Mouse (Mus musculus): ENCODE data around the gene Fbxo6.
"Not testable (repeated sequence)": the region's sequence is repeated elsewhere in the genome, so short reads cannot be mapped to it uniquely, and the experiment has no call there.

Fbxo6 gene

DNA sequence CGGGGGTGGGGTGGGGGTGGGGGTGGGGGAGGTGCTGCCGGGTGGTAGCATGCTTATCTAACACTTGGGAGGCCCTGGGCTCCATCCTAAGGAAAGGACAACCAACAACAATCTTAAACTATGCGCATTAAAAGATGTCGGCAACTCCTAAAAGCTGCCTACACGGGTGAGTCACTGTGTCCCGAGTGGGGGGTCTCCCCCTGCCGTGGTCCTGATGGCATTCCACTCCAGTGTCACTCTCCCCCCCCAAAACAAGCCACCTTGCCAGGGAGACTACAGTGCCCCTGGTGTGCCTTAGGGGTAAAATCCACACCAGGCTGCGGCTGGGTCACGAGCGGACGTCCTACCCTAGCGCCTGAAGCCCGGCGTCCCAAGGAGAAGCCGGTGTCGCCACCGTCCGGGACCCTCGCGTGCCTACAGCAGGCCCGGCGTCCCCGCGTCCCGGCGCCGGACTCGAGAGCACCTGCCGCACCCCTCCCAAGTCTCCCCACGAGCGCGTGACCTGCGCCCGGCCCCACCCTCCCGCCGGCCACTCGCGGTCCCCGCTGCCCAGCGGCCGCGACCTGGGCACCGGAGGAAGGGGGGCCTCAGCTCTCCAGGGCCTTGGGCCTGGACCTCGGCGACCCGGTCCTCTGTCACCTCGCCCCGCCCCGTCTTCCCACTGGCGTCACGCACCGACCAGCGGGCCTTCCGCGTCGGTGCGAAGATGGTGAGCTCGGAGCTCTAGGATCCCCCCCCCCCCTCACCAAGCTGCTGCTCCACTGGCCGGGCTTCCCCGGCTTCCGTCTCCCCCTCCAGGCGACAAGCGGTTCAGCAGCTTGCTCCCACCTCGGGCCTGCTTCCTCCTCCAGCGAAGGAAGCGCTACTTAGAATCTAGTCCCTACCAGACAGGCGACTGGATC, at the start of gene Fbxo6:
Fbxo6 (minus strand) TSS at position 874 of the 902 bp plus-strand sequence.
- no peak for DNase-seq (ENCODE audit: low read depth, low spot score)

DNA sequence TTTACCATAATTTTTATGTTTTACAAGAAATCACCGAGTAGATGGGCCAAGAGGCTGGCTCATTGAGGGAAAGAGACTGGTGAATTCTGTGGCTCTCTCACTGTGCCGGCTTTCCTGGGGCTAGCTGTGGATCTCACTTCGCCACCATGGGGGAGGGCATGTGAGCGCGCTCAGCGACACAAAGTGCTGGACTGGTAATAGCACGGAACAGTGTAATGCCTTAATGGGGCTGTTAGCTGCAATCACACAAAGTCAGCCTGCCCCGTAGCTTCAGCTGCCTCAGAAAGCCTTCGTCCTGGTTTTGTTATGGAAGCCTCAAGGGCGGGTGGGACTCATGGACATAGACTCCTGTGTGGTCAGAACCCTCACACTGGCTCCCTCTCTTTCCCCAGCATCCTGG, 46.8 kb upstream of the Fbxo6 start:
- no peak for DNase-seq (ENCODE audit: low read depth, low spot score)

DNA sequence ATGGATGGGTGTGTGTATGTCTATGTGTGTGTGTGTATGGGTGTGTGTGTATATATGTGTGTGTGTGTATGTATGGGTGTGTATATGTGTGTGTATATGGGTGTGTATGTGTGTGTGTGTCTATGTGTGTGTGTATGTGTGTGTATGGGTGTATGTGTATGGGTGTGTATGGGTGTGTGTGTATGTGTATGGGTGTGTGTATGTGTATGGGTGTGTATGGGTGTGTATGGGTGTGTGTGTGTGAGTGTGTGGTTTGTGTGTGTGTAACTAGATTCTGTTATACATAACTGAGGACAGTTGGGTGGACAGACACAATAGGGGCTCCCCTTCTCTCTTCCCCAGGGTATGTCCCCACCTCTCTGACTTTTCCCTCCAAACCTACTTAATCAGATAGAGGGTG, 42.5 kb upstream of the Fbxo6 start:
- DNase-seq (ENCODE audit: low read depth, low spot score) = no peak

DNA sequence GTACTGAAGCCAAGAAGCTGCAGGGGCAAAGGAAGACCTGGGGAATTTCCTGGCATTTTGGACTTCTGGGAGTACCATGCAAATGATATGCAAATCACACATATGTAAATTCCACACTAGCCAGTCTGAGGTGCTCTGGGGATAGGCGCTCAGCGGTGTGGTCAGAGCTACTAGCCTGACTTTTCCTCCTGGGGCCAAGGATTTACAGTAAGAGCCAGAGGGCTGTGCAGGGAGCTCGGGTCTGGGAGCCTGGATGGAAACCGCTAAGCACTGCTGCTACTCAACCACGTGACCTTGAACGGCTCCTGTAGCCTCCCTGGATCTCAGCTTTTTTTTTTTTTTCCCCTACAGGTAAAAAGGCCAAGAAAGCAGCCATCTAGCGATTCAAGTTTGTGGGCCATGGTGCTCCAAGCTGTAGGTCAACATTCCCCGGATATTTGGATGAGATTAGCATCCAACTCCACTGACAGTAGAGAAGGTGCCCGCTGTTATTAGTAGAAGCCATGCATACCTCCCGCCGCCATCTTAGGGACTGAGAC, 40.8 kb upstream of the Fbxo6 start:
- DNase-seq (ENCODE audit: low read depth, low spot score) = peak; percentile 50

DNA sequence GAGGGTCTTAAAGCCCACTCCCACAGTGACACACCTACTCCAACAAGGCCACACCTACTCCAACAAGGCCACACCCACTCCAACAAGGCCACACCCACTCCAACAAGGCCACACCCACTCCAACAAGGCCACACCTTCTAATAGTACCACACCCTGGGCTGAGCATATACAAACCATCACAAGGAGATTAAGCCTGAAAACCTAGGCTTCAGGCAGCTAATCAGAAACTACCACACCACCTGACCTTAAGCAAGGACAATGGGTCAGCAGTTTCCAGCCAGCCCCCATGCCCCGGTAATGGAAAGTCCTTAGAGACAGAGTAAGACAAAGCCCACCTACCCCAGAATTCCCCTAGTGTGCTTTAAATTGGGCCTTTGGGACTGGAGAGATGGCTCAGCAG, 36.8 kb upstream of the Fbxo6 start:
- not testable (repeated sequence) for DNase-seq (ENCODE audit: low read depth, low spot score)

DNA sequence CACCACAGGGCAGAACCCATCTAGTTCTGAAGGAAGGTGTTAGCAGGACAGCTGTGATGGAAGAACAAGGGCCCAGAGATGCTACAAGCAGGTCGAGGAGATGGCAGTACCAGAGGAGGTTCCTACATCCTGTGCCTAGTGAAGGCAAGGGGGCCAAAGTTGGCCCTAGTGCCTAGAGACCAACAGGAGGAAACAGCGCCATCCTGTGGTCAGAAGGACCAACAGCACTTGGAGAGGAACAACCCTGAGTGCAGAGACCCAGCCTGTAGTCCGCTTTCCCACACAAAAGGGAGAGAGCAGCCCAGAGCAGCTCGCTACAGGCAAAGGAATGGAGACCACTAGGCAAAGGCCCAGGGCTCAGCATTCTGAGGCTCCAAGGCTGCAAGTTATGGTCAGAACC, 33.9 kb upstream of the Fbxo6 start:
- no peak for DNase-seq (ENCODE audit: low read depth, low spot score)

DNA sequence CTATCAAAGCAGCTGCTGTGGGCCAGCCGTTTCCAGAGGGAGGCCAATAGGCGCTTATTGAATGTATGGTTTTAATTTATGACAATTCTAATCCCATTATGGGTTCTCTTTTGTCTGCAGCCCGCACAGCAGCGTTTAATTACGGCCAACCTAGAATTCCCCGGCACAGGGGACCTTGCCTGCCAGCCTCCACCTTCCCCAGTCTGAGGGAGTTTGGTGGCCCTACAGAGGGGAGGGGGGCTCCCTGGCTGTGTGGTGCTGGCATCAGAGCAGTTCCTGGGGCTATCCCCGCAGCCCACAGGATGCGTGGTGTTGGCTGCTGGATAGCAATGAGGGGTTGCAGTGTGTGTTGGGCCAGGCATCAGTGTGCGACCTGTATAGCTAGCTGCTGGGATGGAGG, 32.6 kb upstream of the Fbxo6 start:
- DNase-seq (ENCODE audit: low read depth, low spot score) = no peak

DNA sequence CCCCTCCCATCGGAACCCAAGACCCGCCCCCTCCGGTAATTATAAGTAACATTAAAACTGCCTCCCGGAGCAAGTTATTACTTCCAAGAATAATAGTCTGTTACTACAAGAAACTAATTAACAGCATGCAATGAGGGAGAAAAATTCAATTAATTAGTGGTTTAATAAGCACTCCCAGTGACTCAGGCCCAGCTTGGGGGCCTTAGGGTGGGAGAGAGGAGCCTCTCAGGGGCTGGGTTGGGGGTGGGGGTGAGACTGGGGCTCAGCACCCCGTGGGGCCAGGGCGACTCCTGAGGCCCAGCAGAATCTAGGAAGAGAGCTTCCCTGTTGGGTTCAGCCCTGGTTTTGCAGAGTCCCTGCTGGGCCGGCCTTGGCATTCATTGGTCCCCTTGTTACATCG, 30.4 kb upstream of the Fbxo6 start:
- DNase-seq (ENCODE audit: low read depth, low spot score) = no peak

DNA sequence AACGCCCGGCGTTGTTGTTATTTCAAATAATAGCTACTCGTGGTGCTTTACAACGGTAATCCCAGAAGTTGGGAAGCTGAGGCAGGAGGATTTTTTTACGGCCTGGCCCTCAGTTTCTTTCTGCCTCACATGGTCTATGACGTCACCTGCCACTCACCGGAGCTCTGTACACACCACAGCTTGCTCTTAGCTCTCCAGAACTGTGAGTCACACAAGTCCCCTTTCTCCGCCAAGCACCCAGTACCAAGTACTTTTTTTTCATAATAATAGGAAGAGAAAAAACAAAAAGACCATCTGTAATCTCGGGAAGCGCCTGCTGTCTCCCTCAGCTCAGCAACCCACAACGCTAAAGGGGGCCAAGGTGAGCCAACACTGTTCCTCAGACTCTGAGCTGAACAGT, 29.5 kb upstream of the Fbxo6 start:
- no peak for DNase-seq (ENCODE audit: low read depth, low spot score)

DNA sequence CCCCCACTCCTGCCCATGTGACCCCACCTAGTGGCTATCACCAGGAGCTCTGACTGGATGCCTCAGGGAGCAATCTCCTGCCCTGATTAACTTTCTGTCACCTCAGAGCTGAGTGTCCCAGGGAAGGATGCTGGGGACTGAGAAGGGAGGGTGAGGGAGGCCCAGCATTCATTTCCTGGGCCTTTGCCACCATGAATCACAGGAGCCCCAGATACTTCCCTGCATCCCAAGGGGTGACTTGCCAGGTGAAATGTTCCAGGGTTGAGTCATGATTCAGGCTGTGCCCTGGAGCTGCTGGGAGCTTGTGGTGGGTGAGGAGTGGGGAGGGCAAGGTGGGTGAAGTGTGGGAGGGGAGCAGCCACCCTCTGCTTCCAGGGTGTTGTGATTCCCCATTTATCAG, 25.8 kb upstream of the Fbxo6 start:
- DNase-seq (ENCODE audit: low read depth, low spot score) = no peak

DNA sequence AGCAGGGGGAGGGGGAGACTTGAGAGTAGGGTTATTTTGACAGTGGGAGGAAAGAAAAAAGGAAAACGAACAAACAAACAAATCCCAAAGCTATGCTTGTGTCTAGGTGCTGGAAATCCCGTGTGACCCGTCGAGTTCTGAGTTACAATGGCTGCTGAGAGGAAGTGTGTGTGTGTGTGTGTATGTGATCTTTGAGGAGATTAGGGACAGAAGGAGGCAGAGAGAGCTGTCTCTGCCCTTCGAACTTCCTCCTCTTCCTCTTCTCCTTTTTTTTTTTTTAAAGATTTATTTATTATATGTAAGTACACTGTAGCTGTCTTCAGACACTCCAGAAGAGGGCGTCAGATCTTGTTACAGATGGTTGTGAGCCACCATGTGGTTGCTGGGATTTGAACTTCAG, 24.7 kb upstream of the Fbxo6 start:
- not testable (repeated sequence) for DNase-seq (ENCODE audit: low read depth, low spot score)

DNA sequence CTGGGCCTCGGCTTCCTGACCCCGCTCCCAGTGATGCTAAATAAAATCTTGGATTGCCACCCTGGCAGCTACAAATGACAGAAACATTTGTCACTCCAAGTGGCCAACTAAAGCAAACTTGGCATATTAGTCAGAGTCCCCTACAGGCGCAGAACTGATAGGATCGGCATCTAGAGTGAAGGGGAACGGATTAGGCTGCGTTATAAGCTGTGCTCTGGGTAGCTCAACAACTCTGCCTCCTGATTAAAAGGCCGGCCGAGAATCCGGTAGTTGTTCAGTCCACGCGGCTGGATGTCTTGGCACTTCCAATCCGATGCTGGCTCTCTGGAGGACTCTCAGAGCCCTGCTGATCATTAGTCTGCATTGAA, 22.5 kb upstream of the Fbxo6 start:
- no peak for DNase-seq (ENCODE audit: low read depth, low spot score)

DNA sequence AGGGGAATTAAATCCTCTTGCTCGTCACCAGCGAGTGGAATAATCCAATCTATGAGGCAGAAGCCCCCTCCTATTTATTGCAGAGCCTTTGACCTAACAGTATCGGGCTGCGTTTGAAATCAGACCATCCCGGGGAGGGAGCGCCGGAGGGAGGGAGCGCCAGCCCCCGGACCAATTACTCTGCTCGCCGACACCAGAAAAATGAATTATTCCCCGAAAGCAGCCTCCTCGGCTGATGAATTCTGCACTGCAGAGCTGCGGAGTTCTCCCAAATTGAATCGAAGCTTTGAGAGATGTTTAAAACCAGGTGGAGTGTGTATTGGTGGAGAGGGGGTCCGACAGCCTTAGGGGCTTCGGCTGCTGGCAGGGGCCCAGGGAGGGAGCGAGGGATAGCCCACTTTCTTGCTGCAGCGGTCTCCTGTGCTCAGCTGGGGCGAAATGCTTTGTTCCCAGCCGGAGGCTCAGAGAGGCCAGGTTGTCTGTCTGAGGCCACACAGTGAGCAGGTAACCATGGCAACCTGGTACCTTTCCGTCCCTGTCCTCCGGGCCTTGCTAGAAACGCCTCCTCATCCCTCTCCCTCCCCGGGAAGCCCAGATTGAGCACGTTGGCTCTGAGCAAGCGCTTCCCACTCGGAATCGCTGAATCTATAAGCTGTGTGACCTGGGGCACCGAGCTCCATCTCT, 22.0 kb upstream of the Fbxo6 start:
- DNase-seq (ENCODE audit: low read depth, low spot score) = no peak

DNA sequence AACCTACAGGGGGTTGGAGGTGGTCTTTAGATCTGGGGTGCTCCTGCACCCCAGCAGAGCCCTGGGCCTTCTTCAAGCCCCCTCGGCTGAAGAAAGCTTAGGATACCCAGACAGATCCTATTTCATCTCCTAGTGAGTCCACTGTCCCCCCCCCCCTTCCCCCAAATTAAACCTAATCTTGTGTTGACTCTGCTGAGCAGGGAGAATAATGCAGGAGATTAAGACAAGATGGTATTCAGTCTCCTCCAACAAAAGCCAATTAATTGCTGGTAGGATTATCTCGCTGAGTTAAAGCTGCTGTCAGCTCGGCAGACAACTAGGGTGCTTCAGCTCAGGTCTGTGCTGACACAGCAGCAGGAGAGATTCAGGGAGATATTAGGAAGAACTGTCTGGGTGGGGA, 19.3 kb upstream of the Fbxo6 start:
- DNase-seq (ENCODE audit: low read depth, low spot score) = no peak

DNA sequence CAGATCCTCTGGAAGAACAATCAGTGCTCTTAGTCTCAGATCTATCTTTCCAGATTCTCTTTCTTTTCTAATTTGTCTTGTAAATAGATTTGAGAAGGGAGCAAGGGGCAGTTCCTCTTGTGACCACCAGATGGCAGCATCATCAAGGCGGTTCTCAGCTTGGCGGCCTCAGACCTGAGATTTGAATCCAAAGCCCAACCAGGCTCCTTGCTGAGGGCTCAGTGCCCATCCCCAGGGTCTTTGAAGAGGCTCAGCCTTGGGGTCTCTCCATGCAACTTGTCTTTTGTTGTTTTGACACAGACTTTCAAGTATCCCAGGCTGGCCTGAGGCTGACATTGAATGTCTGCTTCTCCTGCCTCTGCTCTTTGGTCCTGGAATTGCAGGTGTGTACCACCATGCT, 18.9 kb upstream of the Fbxo6 start:
- DNase-seq (ENCODE audit: low read depth, low spot score) = no peak

DNA sequence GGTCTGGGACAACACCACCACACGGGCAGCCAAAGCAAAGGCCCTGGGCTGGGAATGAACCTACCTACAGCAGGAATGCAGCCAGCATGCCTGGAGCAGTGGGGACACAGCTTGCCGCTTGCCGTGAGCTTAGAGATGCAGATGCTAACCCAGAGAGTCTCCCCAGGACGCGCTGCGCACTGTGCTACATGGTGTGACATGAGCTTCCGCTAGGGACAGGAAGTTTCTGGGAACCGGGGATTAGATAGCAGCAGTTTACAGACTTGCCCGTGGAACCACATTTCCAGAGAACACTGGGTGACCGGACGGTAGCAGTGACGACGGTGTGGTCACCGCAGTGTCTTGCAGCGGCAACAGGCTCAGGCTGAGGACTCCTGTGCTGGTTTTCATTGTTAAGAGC, 17.6 kb upstream of the Fbxo6 start:
- no peak for DNase-seq (ENCODE audit: low read depth, low spot score)

DNA sequence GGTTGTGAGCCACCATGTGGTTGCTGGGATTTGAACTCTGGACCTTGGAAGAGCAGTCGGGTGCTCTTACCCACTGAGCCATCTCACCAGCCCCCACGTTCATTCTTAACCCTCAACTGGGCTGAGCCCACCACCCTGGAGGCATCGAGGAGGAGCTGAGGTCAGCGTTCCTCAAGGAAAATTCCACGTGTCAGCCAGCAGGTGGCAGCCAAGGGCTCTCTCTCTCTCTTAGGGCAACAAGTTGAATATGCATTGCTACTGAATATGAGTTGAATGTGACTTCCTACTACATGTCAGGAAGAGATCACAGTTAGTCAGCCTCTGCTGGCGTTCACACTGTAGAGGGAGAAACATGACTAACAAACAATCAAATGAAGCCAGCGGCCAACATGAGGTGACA, 16.3 kb upstream of the Fbxo6 start:
- no peak for DNase-seq (ENCODE audit: low read depth, low spot score)

DNA sequence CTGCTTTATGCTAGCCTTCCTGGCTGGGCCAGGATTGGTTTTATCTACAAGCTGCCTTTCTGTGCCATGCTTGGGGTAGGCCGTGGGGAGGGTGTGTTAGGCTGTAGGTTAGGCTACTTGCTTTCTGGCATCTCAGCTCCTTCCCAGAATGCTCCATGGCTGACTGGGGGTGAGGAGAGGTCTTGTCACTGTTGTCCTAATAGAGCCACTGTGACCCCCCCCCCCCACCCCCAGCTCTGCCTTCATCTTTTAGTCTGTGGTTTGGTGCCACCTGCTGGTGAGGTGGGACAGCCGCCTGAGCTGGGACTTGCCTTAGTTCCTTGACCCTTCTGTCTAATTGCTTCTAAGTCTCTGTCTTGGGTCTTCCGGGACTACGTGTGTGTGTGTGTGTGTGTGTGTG, 15.0 kb upstream of the Fbxo6 start:
- no peak for DNase-seq (ENCODE audit: low read depth, low spot score)

DNA sequence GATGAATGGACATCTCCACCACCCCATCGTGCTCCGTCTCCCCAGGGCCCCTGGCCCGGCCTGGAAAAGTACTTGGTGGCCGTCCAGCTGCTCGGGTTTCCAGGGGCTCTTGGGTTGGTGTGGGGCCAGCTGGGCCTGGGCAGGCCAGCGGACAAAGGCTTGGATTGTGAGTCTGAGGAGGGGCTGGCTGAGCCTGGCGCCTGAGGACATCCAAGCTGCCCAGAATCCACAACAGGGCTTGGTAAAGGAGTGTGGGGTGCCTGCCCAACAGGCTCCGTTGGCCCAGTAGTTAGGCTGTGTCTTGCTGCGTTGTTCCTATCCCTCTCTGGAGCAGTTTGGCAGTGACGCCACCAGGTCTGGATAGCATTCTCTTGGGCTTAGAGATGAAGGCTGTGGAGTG, 14.5 kb upstream of the Fbxo6 start:
- no peak for DNase-seq (ENCODE audit: low read depth, low spot score)

DNA sequence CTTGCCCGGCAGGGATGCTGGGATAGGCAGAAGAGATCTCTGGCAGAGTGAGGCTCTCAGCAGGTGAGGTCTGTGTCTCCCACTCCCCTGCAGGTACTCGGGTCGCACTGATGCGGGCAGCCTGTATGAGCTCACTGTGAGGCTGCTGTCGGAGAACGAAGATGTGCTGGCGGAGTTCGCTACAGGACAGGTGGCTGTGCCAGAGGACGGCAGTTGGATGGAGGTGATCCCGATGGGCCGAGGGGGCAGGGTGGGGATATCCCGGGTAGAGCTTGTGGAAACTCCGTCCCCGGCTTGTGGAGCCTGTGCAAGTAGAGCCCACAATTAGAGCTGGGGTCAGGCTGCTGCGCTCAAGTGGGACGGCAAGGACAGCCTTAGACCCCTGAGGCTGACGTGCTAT, 13.6 kb upstream of the Fbxo6 start:
- no peak for DNase-seq (ENCODE audit: low read depth, low spot score)

DNA sequence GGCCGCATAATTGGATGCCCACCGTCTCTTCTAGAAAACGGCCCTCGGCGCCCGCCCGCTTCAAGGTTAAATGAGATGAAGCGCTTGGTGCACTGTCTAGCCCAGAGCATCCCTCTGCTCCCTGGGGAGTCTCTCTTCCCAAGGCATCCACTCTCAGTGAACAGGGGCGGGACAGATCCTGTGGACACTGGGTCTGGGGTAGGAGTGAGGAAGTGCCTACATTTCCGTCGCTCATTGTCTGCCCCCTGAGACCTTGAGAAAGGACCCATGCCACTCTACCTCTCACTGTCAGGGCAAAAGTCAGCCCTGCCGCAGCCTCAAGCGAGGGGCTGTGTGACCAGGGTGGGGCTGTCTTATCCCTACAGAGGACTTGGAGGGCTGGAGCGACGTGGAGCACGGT, 12.5 kb upstream of the Fbxo6 start:
- DNase-seq (ENCODE audit: low read depth, low spot score) = no peak

DNA sequence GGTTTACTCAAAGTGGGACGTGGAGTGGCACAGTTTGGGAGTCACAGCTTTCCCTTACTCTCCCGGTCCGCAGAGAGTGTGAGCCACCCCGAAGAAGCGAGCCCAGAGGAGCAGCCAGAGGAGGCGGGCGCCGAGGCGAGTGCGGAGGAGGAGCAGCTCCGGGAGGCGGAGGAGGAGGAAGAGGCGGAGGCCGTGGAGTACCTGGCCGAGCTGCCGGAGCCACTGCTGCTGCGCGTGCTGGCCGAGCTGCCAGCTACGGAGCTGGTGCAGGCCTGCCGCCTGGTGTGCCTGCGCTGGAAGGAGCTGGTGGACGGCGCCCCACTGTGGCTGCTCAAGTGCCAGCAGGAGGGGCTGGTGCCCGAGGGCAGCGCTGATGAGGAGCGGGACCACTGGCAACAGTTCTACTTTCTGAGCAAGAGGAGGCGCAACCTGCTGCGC, 12.1 kb upstream of the Fbxo6 start:
- no peak for DNase-seq (ENCODE audit: low read depth, low spot score)

Data from WW6 (cell line).